Comparison of ENCODE assay signal across 10 mouse cellular contexts in genomic region chr11:84978113-84978512, GRCm38 (mm10). TPM values are rescaled to one million over a fixed set of nuclear protein-coding genes. Genes with fewer than 3 reads are reported as not detected.
DNase-seq lines count a peak whose midpoint lies in the region; ATAC-seq and TF ChIP-seq lines count a peak whose summit lies in the region.
"Had no signal": no experiment of that assay in that cellular context is flagged by ENCODE, and none has a peak within 500 bp of the region (broad histone marks: within the 10 kb centered on the region; RNA-seq: fewer than 3 reads in every experiment).

No protein-coding gene starts in this region.

- 46% methylated on average over 2 of the region's 2 CpGs for WGBS in heart, postnatal 0 days
- WGBS in thymus, adult 2 months = 69% methylated on average over 2 of the region's 2 CpGs
- 49% methylated on average over 2 of the region's 2 CpGs for WGBS in lung, embryonic 14.5 days

- H3K27me3 ChIP-seq in heart, postnatal 0 days (ENCODE audit: control insufficient read depth, insufficient read depth, low read length) = no peaks in the 10 kb centered on the region
- H3K27me3 ChIP-seq in thymus, adult 2 months (ENCODE audit: control insufficient read depth, insufficient read depth, low read length) = no peaks in the 10 kb centered on the region; the same call in 1 of the 2 replicates
- no peaks in the 10 kb centered on the region for H3K27me3 ChIP-seq in lung, embryonic 14.5 days (ENCODE audit: insufficient read depth, low read length)
- H3K27me3 ChIP-seq: midbrain, embryonic 12.5 days had no signal

- 0 out of 2 replicates have a peak, but pooled peaks cover 6% of the 10 kb centered on the region for H3K36me3 ChIP-seq in heart, postnatal 0 days (replicated peaks; ENCODE audit: control insufficient read depth, insufficient read depth, low read length)
- H3K36me3 ChIP-seq in thymus, adult 2 months (ENCODE audit: control insufficient read depth, insufficient read depth, low read length) = no peaks in the 10 kb centered on the region
- H3K36me3 ChIP-seq in lung, embryonic 14.5 days (ENCODE audit: insufficient read depth) = 0 out of 2 replicates have a peak, but pooled peaks cover 3% of the 10 kb centered on the region
- H3K36me3 ChIP-seq: midbrain, embryonic 12.5 days had no signal

- intact Hi-C loops in heart, postnatal 25 days (cut with DNase I) = loop anchor here (2.0 to 5.0 kb wide), 2 partner anchors 36 to 59 kb away; no protein-coding TSS in a partner anchor
- intact Hi-C loops in gastrocnemius, postnatal 14 days (cut with DNase I; ENCODE audit: low total_unique reads) = no loop called here

- 0 out of 2 replicates have a peak, but pooled peaks cover 3% of the 10 kb centered on the region for H3K9me3 ChIP-seq in heart, postnatal 0 days (replicated peaks; ENCODE audit: control insufficient read depth, low read length)
- H3K9me3 ChIP-seq in lung, embryonic 14.5 days (ENCODE audit: low read depth, low read length) = no peaks in the 10 kb centered on the region
- H3K9me3 ChIP-seq: midbrain, embryonic 12.5 days had no signal

- H3K9ac ChIP-seq in heart, postnatal 0 days (replicated peaks; ENCODE audit: low read depth, low read length) = no peak overlapping the region
- no peak overlapping the region for H3K9ac ChIP-seq in lung, embryonic 14.5 days
- H3K9ac ChIP-seq: midbrain, embryonic 12.5 days had no signal

- no peak; the same call in 1 of the 2 replicates for TF ChIP-seq EP300 in heart, postnatal 0 days (IDR thresholded peaks at IDR 0.05; ENCODE audit: low read depth)

- no peak overlapping the region for H3K4me3 ChIP-seq in heart, postnatal 0 days (ENCODE audit: low read depth, low read length)
- no peak overlapping the region for H3K4me3 ChIP-seq in thymus, adult 2 months (ENCODE audit: control insufficient read depth, insufficient read depth, low read length)
- no peak overlapping the region for H3K4me3 ChIP-seq in cortical plate, adult 2 months (ENCODE audit: insufficient read depth, low read length)
- H3K4me3 ChIP-seq in lung, embryonic 14.5 days (ENCODE audit: low read depth, low read length) = no peak overlapping the region
- H3K4me3 ChIP-seq: midbrain, embryonic 12.5 days had no signal

- H3K4me2 ChIP-seq in heart, postnatal 0 days (ENCODE audit: low read depth, low read length) = no peak overlapping the region
- H3K4me2 ChIP-seq in lung, embryonic 14.5 days = no peak overlapping the region
- H3K4me2 ChIP-seq: midbrain, embryonic 12.5 days had no signal

- TF ChIP-seq POLR2A in thymus, adult 2 months (IDR thresholded peaks at IDR 0.05; ENCODE audit: control insufficient read depth, extremely low read depth, insufficient read depth, low read length, poor library complexity) = no peak
- TF ChIP-seq POLR2A in cortical plate, adult 2 months (IDR thresholded peaks at IDR 0.05; ENCODE audit: extremely low read depth, insufficient read depth, low read length) = no peak

- ATAC-seq in heart, postnatal 0 days (ENCODE audit: insufficient read depth, low read depth) = no peak
- ATAC-seq in lung, embryonic 14.5 days (ENCODE audit: insufficient read depth) = no peak

- H3K27ac ChIP-seq in heart, postnatal 0 days (ENCODE audit: low read depth) = peak overlapping the region; percentile 36; the same call in 1 of the 2 replicates
- no peak overlapping the region for H3K27ac ChIP-seq in thymus, adult 2 months (ENCODE audit: control insufficient read depth, insufficient read depth, low read length)
- H3K27ac ChIP-seq in cortical plate, adult 2 months (ENCODE audit: insufficient read depth, low read length) = no peak overlapping the region
- no peak overlapping the region for H3K27ac ChIP-seq in lung, embryonic 14.5 days (ENCODE audit: low read depth)
- H3K27ac ChIP-seq: midbrain, embryonic 12.5 days had no signal

- TF ChIP-seq CTCF in heart, postnatal 0 days (IDR thresholded peaks at IDR 0.05; ENCODE audit: low read depth) = peak; percentile 48
- TF ChIP-seq CTCF in thymus, adult 2 months (IDR thresholded peaks at IDR 0.05; ENCODE audit: borderline replicate concordance, control insufficient read depth, extremely low read depth, insufficient read depth, low read length, poor library complexity) = no peak
- TF ChIP-seq CTCF in cortical plate, adult 2 months (IDR thresholded peaks at IDR 0.05; ENCODE audit: extremely low read depth, insufficient read depth, low read length) = peak; percentile 66
- TF ChIP-seq CTCF in lung, embryonic 14.5 days (IDR thresholded peaks at IDR 0.05; ENCODE audit: low read depth) = peak; percentile 68

- no peaks in the 10 kb centered on the region for H3K4me1 ChIP-seq in heart, postnatal 0 days (ENCODE audit: control insufficient read depth, insufficient read depth)
- H3K4me1 ChIP-seq in thymus, adult 2 months (replicated peaks; ENCODE audit: control insufficient read depth, insufficient read depth, low read length) = no peaks in the 10 kb centered on the region
- no peaks in the 10 kb centered on the region for H3K4me1 ChIP-seq in cortical plate, adult 2 months (ENCODE audit: control insufficient read depth, insufficient read depth, low read length)
- no peaks in the 10 kb centered on the region for H3K4me1 ChIP-seq in lung, embryonic 14.5 days (ENCODE audit: insufficient read depth)
- H3K4me1 ChIP-seq: midbrain, embryonic 12.5 days had no signal

- DNase-seq in heart, postnatal 0 days (ENCODE audit: low spot score) = no peak
- no peak for DNase-seq in heart, postnatal 25 days (ENCODE audit: low spot score)
- peak; percentile 7 for DNase-seq in thymus, adult 2 months
- no peak for DNase-seq in thymus, adult 18-20 months
- peak; percentile 77 for DNase-seq in lung, embryonic 14.5 days
- DNase-seq in frontal cortex, postnatal 25 days (ENCODE audit: low spot score in 2 of 2) = no peak
- no peak for DNase-seq in gastrocnemius, postnatal 14 days

RNA-seq across cellular contexts. Expression of gene Car4, which starts 20.5 kb away (rescaled TPM):
- 7.4 TPM in 1 of 2 replicates, not detected in the other for total RNA-seq in heart, postnatal 0 days (2014; rRNA removed; ENCODE audit: low replicate concordance)
- 30.8 and 33.7 TPM in 2 replicates for polyA plus RNA-seq in heart, postnatal 0 days (2015; fragmentation: Nextera tagmentation; extraction: Ambion mirVana)
- total RNA-seq in heart, postnatal 25 days (2021) = 10 to 100 TPM; 32.8 to 47.4 TPM
- 3.3 and 3.7 TPM in 2 replicates for polyA plus RNA-seq in thymus, adult 2 months (2012; rRNA removed)
- polyA plus RNA-seq in cortical plate, adult 2 months (2012; rRNA removed) = 87.7 and 88.1 TPM in 2 replicates
- 0.28 and 0.54 TPM in 2 replicates for polyA plus RNA-seq in lung, embryonic 14.5 days (2014; fragmentation: Nextera tagmentation; extraction: Ambion mirVana)
- total RNA-seq in gastrocnemius, postnatal 14 days (2021) = 10 to 100 TPM; 18.3 to 28.3 TPM
- total RNA-seq: hematopoietic stem cell, adult 5-6 weeks had no signal

Comparison
In these comparisons a context has a peak if more than half of its experiments do, and no peak if none do; other contexts are left out.
1. DNase-seq: peak in thymus, adult 2 months (single experiment) and lung, embryonic 14.5 days (single experiment); none in heart, postnatal 0 days (single experiment), heart, postnatal 25 days (single experiment), thymus, adult 18-20 months (0 of 2), frontal cortex, postnatal 25 days (0 of 2) and gastrocnemius, postnatal 14 days (single experiment).